Mouse (Mus musculus): ENCODE measurements at regions not wholly inside any gene's neighbourhood (a gene's known extent, or its start where the extent isn't known, plus 50 kb on each side); places are given as distances from the start of the nearest gene placed in this dataset.

DNA sequence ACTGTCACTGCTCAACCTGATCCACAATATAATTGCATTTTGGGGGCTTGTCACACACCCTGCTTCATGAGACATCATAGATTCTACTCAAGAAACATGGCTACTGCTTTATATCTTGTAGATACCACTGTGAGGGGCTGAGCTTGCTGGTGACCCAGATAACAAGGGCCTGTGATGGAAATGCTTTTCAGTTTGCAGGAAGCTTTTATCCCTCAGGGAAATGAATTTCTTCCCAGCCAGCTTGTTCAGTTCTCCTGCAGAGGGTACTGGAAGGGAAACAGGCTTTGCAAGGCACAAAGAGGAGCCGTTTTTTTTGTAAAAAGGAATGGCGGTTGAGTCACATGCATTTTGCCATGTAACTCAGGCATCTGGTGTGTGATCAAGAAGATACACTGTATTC, 218.8 kb upstream of the Krr1 start:
- no peaks in the 10 kb centered on the region for H3K36me3 ChIP-seq (replicated peaks; ENCODE audit: control insufficient read depth, insufficient read depth, low read length)
- 80% methylated on average over 2 of the region's 2 CpGs for WGBS
- H3K9ac ChIP-seq (replicated peaks; ENCODE audit: low read depth, low read length): no peak overlapping the region
- no peak for ATAC-seq (ENCODE audit: insufficient read depth, low read depth)
- H3K9me3 ChIP-seq (replicated peaks; ENCODE audit: control insufficient read depth, low read length): no peaks in the 10 kb centered on the region
- TF ChIP-seq EP300 (IDR thresholded peaks at IDR 0.05; ENCODE audit: low read depth): no peak
- TF ChIP-seq CTCF (IDR thresholded peaks at IDR 0.05; ENCODE audit: low read depth): no peak
- no peak for DNase-seq (ENCODE audit: low spot score)
- H3K4me2 ChIP-seq (ENCODE audit: low read depth, low read length): no peak overlapping the region
- H3K27me3 ChIP-seq (ENCODE audit: control insufficient read depth, insufficient read depth, low read length): no peaks in the 10 kb centered on the region
- H3K27ac ChIP-seq (ENCODE audit: low read depth): no peak overlapping the region
- no peaks in the 10 kb centered on the region for H3K4me1 ChIP-seq (ENCODE audit: control insufficient read depth, insufficient read depth)
- no peak overlapping the region for H3K4me3 ChIP-seq (ENCODE audit: low read depth, low read length)

DNA sequence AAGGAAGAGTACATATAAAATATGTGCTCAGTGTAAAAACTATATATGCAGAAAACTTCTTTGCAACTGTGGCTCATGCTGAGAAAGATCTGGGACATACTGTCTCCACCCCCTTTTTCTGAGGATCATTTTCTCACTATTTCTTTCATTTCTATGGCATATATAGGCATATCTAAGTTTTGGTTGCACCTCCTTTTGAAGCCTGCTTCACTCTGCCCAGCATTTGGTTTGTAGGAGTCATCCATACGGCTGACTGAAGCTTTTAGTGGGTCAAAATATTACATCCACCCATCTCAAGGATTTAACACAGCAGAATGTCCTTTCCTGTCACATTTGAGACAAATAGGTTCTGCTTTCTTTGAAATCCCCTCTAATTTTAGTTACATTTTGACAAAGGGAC, 216.5 kb upstream of the Krr1 start:
- 56% methylated on average over 1 of the region's 1 CpGs for WGBS
- no peaks in the 10 kb centered on the region for H3K27me3 ChIP-seq (ENCODE audit: control insufficient read depth, insufficient read depth, low read length)
- no peaks in the 10 kb centered on the region for H3K9me3 ChIP-seq (replicated peaks; ENCODE audit: control insufficient read depth, low read length)
- no peak overlapping the region for H3K9ac ChIP-seq (replicated peaks; ENCODE audit: low read depth, low read length)
- DNase-seq (ENCODE audit: low spot score): no peak
- no peak overlapping the region for H3K4me2 ChIP-seq (ENCODE audit: low read depth, low read length)
- no peak for TF ChIP-seq CTCF (IDR thresholded peaks at IDR 0.05; ENCODE audit: low read depth)
- no peak for TF ChIP-seq EP300 (IDR thresholded peaks at IDR 0.05; ENCODE audit: low read depth)
- no peaks in the 10 kb centered on the region for H3K4me1 ChIP-seq (ENCODE audit: control insufficient read depth, insufficient read depth)
- ATAC-seq (ENCODE audit: insufficient read depth, low read depth): no peak
- no peak overlapping the region for H3K4me3 ChIP-seq (ENCODE audit: low read depth, low read length)
- no peaks in the 10 kb centered on the region for H3K36me3 ChIP-seq (replicated peaks; ENCODE audit: control insufficient read depth, insufficient read depth, low read length)
- H3K27ac ChIP-seq (ENCODE audit: low read depth): no peak overlapping the region

DNA sequence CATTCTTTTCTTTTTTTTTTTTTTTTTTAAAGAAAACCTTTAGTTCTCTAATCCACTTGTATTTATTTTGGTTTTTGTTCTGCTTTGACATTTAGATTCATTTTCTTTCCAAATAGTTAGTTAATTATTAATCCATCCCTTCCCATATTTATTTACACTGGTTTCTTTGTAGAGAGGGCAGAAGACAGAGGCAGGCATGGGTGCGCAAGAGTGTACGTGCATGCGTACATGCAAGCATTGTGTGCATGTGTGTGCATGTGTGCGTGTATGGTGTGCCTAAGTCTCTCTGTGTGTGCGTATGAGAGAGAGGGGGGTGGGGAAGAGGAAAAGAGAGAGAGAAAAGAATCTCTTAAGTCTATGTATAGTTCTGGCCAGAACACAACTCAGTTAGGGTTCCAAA, 215.9 kb upstream of the Krr1 start:
- H3K4me2 ChIP-seq (ENCODE audit: low read depth, low read length): no peak overlapping the region
- no peaks in the 10 kb centered on the region for H3K27me3 ChIP-seq (ENCODE audit: control insufficient read depth, insufficient read depth, low read length)
- TF ChIP-seq EP300 (IDR thresholded peaks at IDR 0.05; ENCODE audit: low read depth) (no peak), CTCF (IDR thresholded peaks at IDR 0.05; ENCODE audit: low read depth) (no peak)
- 94% methylated on average over 5 of the region's 5 CpGs for WGBS
- H3K9ac ChIP-seq (replicated peaks; ENCODE audit: low read depth, low read length): no peak overlapping the region
- DNase-seq (ENCODE audit: low spot score) (no peak), ATAC-seq (ENCODE audit: insufficient read depth, low read depth) (no peak)
- no peaks in the 10 kb centered on the region for H3K4me1 ChIP-seq (ENCODE audit: control insufficient read depth, insufficient read depth)
- no peak overlapping the region for H3K4me3 ChIP-seq (ENCODE audit: low read depth, low read length)
- no peaks in the 10 kb centered on the region for H3K9me3 ChIP-seq (replicated peaks; ENCODE audit: control insufficient read depth, low read length)
- no peaks in the 10 kb centered on the region for H3K36me3 ChIP-seq (replicated peaks; ENCODE audit: control insufficient read depth, insufficient read depth, low read length)
- H3K27ac ChIP-seq (ENCODE audit: low read depth): no peak overlapping the region

DNA sequence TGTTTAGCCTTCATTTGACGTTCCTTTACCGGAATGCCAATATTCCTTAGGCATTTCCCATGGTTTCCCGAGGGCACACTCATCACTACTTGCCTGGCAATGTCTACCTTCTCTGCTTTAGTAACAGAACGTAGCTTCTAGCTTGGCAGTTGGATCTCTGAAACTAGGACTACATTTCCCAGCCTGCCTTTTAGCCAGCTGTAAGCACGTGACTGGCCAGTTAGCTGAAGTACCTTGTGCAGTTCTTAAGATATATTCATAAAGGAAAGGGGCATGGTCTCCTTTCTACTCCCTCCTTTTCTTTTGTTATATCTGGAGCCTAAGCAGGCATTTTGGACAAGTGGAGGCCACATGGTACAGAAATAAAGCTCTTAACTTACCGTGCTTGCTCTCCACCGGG, 214.8 kb upstream of the Krr1 start:
- Histone ChIP-seq H3K36me3 (replicated peaks; ENCODE audit: control insufficient read depth, insufficient read depth, low read length) (no peaks in the 10 kb centered on the region), H3K9me3 (replicated peaks; ENCODE audit: control insufficient read depth, low read length) (no peaks in the 10 kb centered on the region), H3K4me1 (ENCODE audit: control insufficient read depth, insufficient read depth) (no peaks in the 10 kb centered on the region), H3K4me3 (ENCODE audit: low read depth, low read length) (no peak overlapping the region), H3K9ac (replicated peaks; ENCODE audit: low read depth, low read length) (no peak overlapping the region), H3K4me2 (ENCODE audit: low read depth, low read length) (no peak overlapping the region), H3K27me3 (ENCODE audit: control insufficient read depth, insufficient read depth, low read length) (no peaks in the 10 kb centered on the region), H3K27ac (ENCODE audit: low read depth) (no peak overlapping the region)
- WGBS: 76% methylated on average over 7 of the region's 7 CpGs
- DNase-seq (ENCODE audit: low spot score) (no peak), ATAC-seq (ENCODE audit: insufficient read depth, low read depth) (no peak)
- no peak for TF ChIP-seq EP300 (IDR thresholded peaks at IDR 0.05; ENCODE audit: low read depth)
- no peak for TF ChIP-seq CTCF (IDR thresholded peaks at IDR 0.05; ENCODE audit: low read depth)

GRCm38 (mm10) chr10:111759505-111759904, 213.0 kb upstream of the Krr1 start:
- Histone ChIP-seq H3K27ac (ENCODE audit: low read depth) (no peak overlapping the region), H3K4me1 (ENCODE audit: control insufficient read depth, insufficient read depth) (no peaks in the 10 kb centered on the region), H3K27me3 (ENCODE audit: control insufficient read depth, insufficient read depth, low read length) (no peaks in the 10 kb centered on the region), H3K9ac (replicated peaks; ENCODE audit: low read depth, low read length) (no peak overlapping the region), H3K4me3 (ENCODE audit: low read depth, low read length) (no peak overlapping the region), H3K4me2 (ENCODE audit: low read depth, low read length) (no peak overlapping the region), H3K36me3 (replicated peaks; ENCODE audit: control insufficient read depth, insufficient read depth, low read length) (no peaks in the 10 kb centered on the region), H3K9me3 (replicated peaks; ENCODE audit: control insufficient read depth, low read length) (no peaks in the 10 kb centered on the region)
- DNase-seq (ENCODE audit: low spot score) (no peak), ATAC-seq (ENCODE audit: insufficient read depth, low read depth) (no peak)
- WGBS: 84% methylated on average over 3 of the region's 3 CpGs
- TF ChIP-seq CTCF (IDR thresholded peaks at IDR 0.05; ENCODE audit: low read depth) (no peak), EP300 (IDR thresholded peaks at IDR 0.05; ENCODE audit: low read depth) (no peak)

DNA sequence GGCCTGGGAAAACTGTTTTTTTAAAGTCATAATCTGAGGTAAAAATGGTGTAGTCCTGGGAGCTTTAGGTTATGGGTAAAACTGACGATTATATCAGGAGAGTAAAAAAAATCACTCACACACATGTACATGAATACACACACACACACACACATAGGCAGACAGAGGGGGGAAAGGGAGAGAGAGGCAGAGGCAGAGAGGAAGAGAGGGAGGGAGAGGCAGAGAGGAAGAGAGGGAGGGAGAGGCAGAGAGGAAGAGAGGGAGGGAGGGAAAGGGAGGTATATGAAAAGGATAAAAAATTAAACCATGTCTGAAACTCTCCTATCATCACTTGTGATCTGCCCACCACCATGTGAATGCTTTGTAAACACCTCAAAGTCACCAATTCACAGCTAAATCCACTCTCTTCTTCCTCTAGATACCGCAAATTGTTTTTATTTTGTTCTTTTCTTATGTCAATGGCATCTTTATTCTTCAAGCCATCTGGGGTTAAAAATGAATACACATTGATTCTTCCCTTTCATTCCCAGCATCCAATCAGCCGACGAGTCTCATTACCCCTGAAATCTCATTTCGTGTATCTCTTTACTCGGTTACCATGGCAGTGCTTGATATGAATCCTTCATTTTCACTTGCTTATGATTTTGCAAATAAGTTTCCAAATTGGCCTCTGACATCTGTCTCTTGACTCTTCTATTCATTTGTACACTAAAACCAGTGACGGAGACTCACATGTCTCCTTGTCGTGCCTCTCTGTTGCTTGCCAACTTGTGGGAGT, 209.5 kb upstream of the Krr1 start:
- TF ChIP-seq EP300 (IDR thresholded peaks at IDR 0.05; ENCODE audit: low read depth) (no peak), CTCF (IDR thresholded peaks at IDR 0.05; ENCODE audit: low read depth) (no peak)
- no peaks in the 10 kb centered on the region for H3K27me3 ChIP-seq (ENCODE audit: control insufficient read depth, insufficient read depth, low read length)
- H3K9ac ChIP-seq (replicated peaks; ENCODE audit: low read depth, low read length): no peak overlapping the region
- no peak overlapping the region for H3K27ac ChIP-seq (ENCODE audit: low read depth)
- H3K4me3 ChIP-seq (ENCODE audit: low read depth, low read length): no peak overlapping the region
- H3K36me3 ChIP-seq (replicated peaks; ENCODE audit: control insufficient read depth, insufficient read depth, low read length): no peaks in the 10 kb centered on the region
- H3K9me3 ChIP-seq (replicated peaks; ENCODE audit: control insufficient read depth, low read length): no peaks in the 10 kb centered on the region
- WGBS: 88% methylated on average over 8 of the region's 8 CpGs
- no peaks in the 10 kb centered on the region for H3K4me1 ChIP-seq (ENCODE audit: control insufficient read depth, insufficient read depth)
- no peak overlapping the region for H3K4me2 ChIP-seq (ENCODE audit: low read depth, low read length)
- ATAC-seq (ENCODE audit: insufficient read depth, low read depth) (no peak), DNase-seq (ENCODE audit: low spot score) (no peak)

Data from heart, postnatal 0 days (tissue).